Mouse (Mus musculus) stomach, embryonic 14.5 days (tissue): ENCODE data around the gene Asl. TPM values are rescaled to one million over a fixed set of nuclear protein-coding genes. Genes with fewer than 3 reads are reported as not detected.
A peak's percentile ranks its signal among the peaks of the same experiment; 100 is the strongest.

Experiments used
- ATAC-seq: fragments of 200-750 bp; cut with Nextera tagmentation; 2 replicates; pipeline ENCODE4 v1.8.0; 2017; ENCODE audit warnings: low read depth, moderate TSS enrichment; ENCODE audit not compliant: insufficient number of reproducible peaks, insufficient read depth, low FRiP score
- H3K27ac ChIP-seq: fragments of 300-500 bp; sonication (generic); 2 replicates; pipeline ENCODE4 v1.5.1; 2014; ENCODE audit warnings: mild to moderate bottlenecking, low read length, moderate library complexity, mixed read lengths
- H3K27me3 ChIP-seq: fragments of 300-500 bp; sonication (generic); 2 replicates; pipeline ENCODE4 v1.6.1; 2014; ENCODE audit warnings: low read length, control low read depth, mixed read lengths; ENCODE audit not compliant: control insufficient read depth, insufficient read depth
- H3K36me3 ChIP-seq: fragments of 300-500 bp; sonication (generic); 2 replicates; pipeline ENCODE4 v1.6.1; 2014; ENCODE audit warnings: mild to moderate bottlenecking, control low read depth, low read length, moderate library complexity, mixed read lengths; ENCODE audit not compliant: control insufficient read depth, insufficient read depth
- H3K4me1 ChIP-seq: fragments of 300-500 bp; sonication (generic); 2 replicates; pipeline ENCODE4 v1.6.1; 2014; ENCODE audit warnings: low read length, control low read depth, mixed read lengths; ENCODE audit not compliant: control insufficient read depth, insufficient read depth
- H3K4me2 ChIP-seq: fragments of 300-500 bp; sonication (generic); replicated peaks from 2 replicates; pipeline ENCODE4 v1.6.1; 2014; ENCODE audit warnings: low read depth, low read length, control low read depth
- H3K4me3 ChIP-seq: fragments of 300-500 bp; sonication (generic); 2 replicates; pipeline ENCODE4 v1.5.1; 2014; ENCODE audit warnings: low read depth, low read length, control low read depth
- H3K9ac ChIP-seq: fragments of 300-500 bp; sonication (generic); replicated peaks from 2 replicates; pipeline ENCODE4 v1.6.1; 2014; ENCODE audit warnings: low read depth, mild to moderate bottlenecking, control low read depth, low read length, moderate library complexity, mixed read lengths
- H3K9me3 ChIP-seq: fragments of 300-500 bp; sonication (generic); 2 replicates; pipeline ENCODE4 v1.6.1; 2016; ENCODE audit warnings: low read depth, low read length, control low read depth; ENCODE audit not compliant: control insufficient read depth
- WGBS: fragments of 180-500 bp; shearing (Covaris S2); extraction: QIAGEN DNeasy Blood & Tissue Kit; methylation state at CpG from one replicate; pipeline ENCODE4 v1.1.7; 2014; 5-methylcytosine and 5-hydroxymethylcytosine counted together
- polyA plus RNA-seq: library from polyadenylated mRNA; unstranded; fragments of >200 nt; fragmentation: Nextera tagmentation; extraction: Ambion mirVana; gene quantifications from 2 replicates; pipeline ENCODE4 v1.2.1, GENCODE M21; 2014

Asl gene
- polyA plus RNA-seq, 1 experiment from 2014 or later, result 35.1 TPM

GRCm38 (mm10) chr5:130023767-130024539, 5.1 kb downstream of the Asl start:
- Histone ChIP-seq H3K4me3 (peak overlapping the region; percentile 56), H3K27me3 (no peaks in the 10 kb centered on the region), H3K9me3 (no peaks in the 10 kb centered on the region), H3K9ac (peak overlapping the region; percentile 42), H3K27ac (peak overlapping the region; percentile 80), H3K36me3 (no peaks in the 10 kb centered on the region), H3K4me2 (peak overlapping the region; percentile 88), H3K4me1 (peaks cover 3% of the 10 kb centered on the region; the same call in 1 of the 2 replicates)
- peak; percentile 92 for ATAC-seq
- under 1% methylated on average over 32 of the region's 32 CpGs for WGBS

GRCm38 (mm10) chr5:130023067-130023766, 5.8 kb downstream of the Asl start:
- Histone ChIP-seq H3K4me1 (peaks cover 3% of the 10 kb centered on the region; the same call in 1 of the 2 replicates), H3K27ac (no peak overlapping the region), H3K4me2 (peak overlapping the region; percentile 88), H3K27me3 (no peaks in the 10 kb centered on the region), H3K9ac (no peak overlapping the region), H3K36me3 (no peaks in the 10 kb centered on the region), H3K9me3 (no peaks in the 10 kb centered on the region), H3K4me3 (no peak overlapping the region)
- 41% methylated on average over 12 of the region's 12 CpGs for WGBS
- no peak for ATAC-seq

- 75% methylated on average over 7 of the region's 7 CpGs for WGBS
- peaks cover 3% of the 10 kb centered on the region; the same call in 1 of the 2 replicates for H3K4me1 ChIP-seq
- no peaks in the 10 kb centered on the region for H3K27me3 ChIP-seq
- no peak overlapping the region for H3K4me2 ChIP-seq
- no peak overlapping the region for H3K27ac ChIP-seq
- H3K36me3 ChIP-seq, result no peaks in the 10 kb centered on the region
- H3K4me3 ChIP-seq, result no peak overlapping the region
- no peak overlapping the region for H3K9ac ChIP-seq
- ATAC-seq, result no peak
- H3K9me3 ChIP-seq, result no peaks in the 10 kb centered on the region
These were observed 6.7 kb downstream of the Asl start for GRCm38 (mm10) chr5:130022366-130022765.

GRCm38 (mm10) chr5:130021361-130021966, 7.6 kb downstream of the Asl start:
- H3K4me2 ChIP-seq, result no peak overlapping the region
- WGBS, result 56% methylated on average over 5 of the region's 5 CpGs
- H3K4me1 ChIP-seq, result peaks cover 3% of the 10 kb centered on the region; the same call in 1 of the 2 replicates
- H3K27ac ChIP-seq, result no peak overlapping the region
- H3K9me3 ChIP-seq, result no peaks in the 10 kb centered on the region
- no peak for ATAC-seq
- no peak overlapping the region for H3K9ac ChIP-seq
- H3K36me3 ChIP-seq, result no peaks in the 10 kb centered on the region
- H3K27me3 ChIP-seq, result no peaks in the 10 kb centered on the region
- H3K4me3 ChIP-seq, result no peak overlapping the region

GRCm38 (mm10) chr5:130019461-130019860, 9.6 kb downstream of the Asl start:
- Histone ChIP-seq H3K9ac (no peak overlapping the region), H3K4me1 (peaks cover under 1% of the 10 kb centered on the region; the same call in 1 of the 2 replicates), H3K27me3 (no peaks in the 10 kb centered on the region), H3K9me3 (no peaks in the 10 kb centered on the region), H3K4me3 (no peak overlapping the region), H3K4me2 (no peak overlapping the region), H3K36me3 (no peaks in the 10 kb centered on the region), H3K27ac (no peak overlapping the region)
- WGBS, result 47% methylated on average over 8 of the region's 8 CpGs
- ATAC-seq, result no peak

- Histone ChIP-seq H3K27me3 (no peaks in the 10 kb centered on the region), H3K9ac (no peak overlapping the region), H3K9me3 (peaks cover 6% of the 10 kb centered on the region; the same call in 1 of the 2 replicates), H3K36me3 (0 out of 2 replicates have a peak, but pooled peaks cover 3% of the 10 kb centered on the region), H3K4me2 (no peak overlapping the region), H3K27ac (no peak overlapping the region), H3K4me3 (no peak overlapping the region), H3K4me1 (no peaks in the 10 kb centered on the region)
- 99% methylated on average over 3 of the region's 3 CpGs for WGBS
- ATAC-seq, result no peak
These were observed 13.9 kb downstream of the Asl start for GRCm38 (mm10) chr5:130015104-130015503.

GRCm38 (mm10) chr5:130010961-130011360, 18.1 kb downstream of the Asl start:
- H3K27me3 ChIP-seq, result no peaks in the 10 kb centered on the region
- 84% methylated on average over 5 of the region's 5 CpGs for WGBS
- H3K9me3 ChIP-seq, result peaks cover 6% of the 10 kb centered on the region; the same call in 1 of the 2 replicates
- ATAC-seq, result no peak
- no peak overlapping the region for H3K4me2 ChIP-seq
- no peak overlapping the region for H3K4me3 ChIP-seq
- no peak overlapping the region for H3K27ac ChIP-seq
- H3K9ac ChIP-seq, result no peak overlapping the region
- H3K4me1 ChIP-seq, result no peaks in the 10 kb centered on the region
- 0 out of 2 replicates have a peak, but pooled peaks cover 3% of the 10 kb centered on the region for H3K36me3 ChIP-seq

- H3K36me3 ChIP-seq, result 0 out of 2 replicates have a peak, but pooled peaks cover 3% of the 10 kb centered on the region
- no peaks in the 10 kb centered on the region for H3K27me3 ChIP-seq
- no peak overlapping the region for H3K27ac ChIP-seq
- H3K4me3 ChIP-seq, result no peak overlapping the region
- no peak overlapping the region for H3K9ac ChIP-seq
- peaks cover 6% of the 10 kb centered on the region; the same call in 1 of the 2 replicates for H3K9me3 ChIP-seq
- ATAC-seq, result no peak
- H3K4me1 ChIP-seq, result no peaks in the 10 kb centered on the region
- no peak overlapping the region for H3K4me2 ChIP-seq
- WGBS, result 91% methylated on average over 4 of the region's 4 CpGs
These were observed 19.3 kb downstream of the Asl start for GRCm38 (mm10) chr5:130009784-130010183.
